Mouse (Mus musculus): ENCODE data around the gene Gm20388. TPM values are rescaled to one million over a fixed set of nuclear protein-coding genes. Genes with fewer than 3 reads are reported as not detected.

Gene Gm20388
- polyA plus RNA-seq, 2 experiments, result 8.5 TPM; not detected in 1

DNA sequence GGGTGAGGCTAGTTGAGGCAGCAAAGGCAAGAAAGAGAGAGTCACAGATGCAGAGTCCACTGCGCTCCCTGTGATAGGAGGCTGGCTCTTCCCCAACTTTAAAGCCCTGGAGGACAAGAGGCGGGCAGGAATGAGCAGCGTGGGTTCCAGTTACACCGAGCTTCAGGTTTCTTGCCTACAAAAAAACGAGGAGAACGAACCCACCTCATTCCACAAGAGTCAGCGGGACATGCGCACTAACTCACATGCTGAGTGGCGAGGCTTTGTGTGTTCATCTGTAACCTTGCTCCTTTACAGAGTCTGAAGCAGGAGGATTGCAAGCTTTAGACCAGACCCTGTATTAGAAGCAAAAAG lies 2748.1 kb downstream of the Gm20388 start:
- H3K27me3 ChIP-seq (ENCODE audit: control insufficient read depth, insufficient read depth, low read length), result no peaks in the 10 kb centered on the region
- no peak for ATAC-seq (ENCODE audit: insufficient read depth)
- no peak for DNase-seq (ENCODE audit: low read depth in 3 of 3, low spot score in 3 of 3)
- no peaks in the 10 kb centered on the region for H3K4me1 ChIP-seq (replicated peaks; ENCODE audit: control insufficient read depth in 2 of 2, insufficient read depth in 2 of 2, low read length in 1 of 2)
- 84% methylated on average over 9 of the region's 9 CpGs for WGBS (ENCODE audit: insufficient replicate concordance)
- TF ChIP-seq CTCF (IDR thresholded peaks at IDR 0.05; ENCODE audit: low read depth), result no peak
- no peak for TF ChIP-seq EP300 (IDR thresholded peaks at IDR 0.05; ENCODE audit: low read depth)
- H3K9ac ChIP-seq (replicated peaks), result no peak overlapping the region
- H3K9me3 ChIP-seq (ENCODE audit: control insufficient read depth, low read length), result no peaks in the 10 kb centered on the region
- no peak overlapping the region for H3K4me2 ChIP-seq (ENCODE audit: low read depth)
- no peak overlapping the region for H3K27ac ChIP-seq
- no peaks in the 10 kb centered on the region for H3K36me3 ChIP-seq (replicated peaks; ENCODE audit: control insufficient read depth, insufficient read depth, low read depth)
- no peak overlapping the region for H3K4me3 ChIP-seq (ENCODE audit: insufficient read depth in 1 of 2, low read depth in 2 of 2, low read length in 2 of 2)

GRCm38 (mm10) chr8:122660022-122660421 lies 2749.4 kb downstream of the Gm20388 start:
- Histone ChIP-seq H3K9me3 (ENCODE audit: control insufficient read depth, low read length) (no peaks in the 10 kb centered on the region), H3K9ac (replicated peaks) (no peak overlapping the region), H3K4me1 (replicated peaks; ENCODE audit: control insufficient read depth in 2 of 2, insufficient read depth in 2 of 2, low read length in 1 of 2) (peaks cover 0 to 3% of the 10 kb centered on the region in 2 experiments; a peak in 2 of 4 replicates), H3K27ac (no peak overlapping the region), H3K27me3 (ENCODE audit: control insufficient read depth, insufficient read depth, low read length) (no peaks in the 10 kb centered on the region), H3K4me3 (ENCODE audit: insufficient read depth in 1 of 2, low read depth in 2 of 2, low read length in 2 of 2) (no peak overlapping the region), H3K4me2 (ENCODE audit: low read depth) (no peak overlapping the region), H3K36me3 (replicated peaks; ENCODE audit: control insufficient read depth, insufficient read depth, low read depth) (no peaks in the 10 kb centered on the region)
- DNase-seq (ENCODE audit: low read depth in 3 of 3, low spot score in 3 of 3) (no peak), ATAC-seq (ENCODE audit: insufficient read depth) (no peak)
- WGBS (ENCODE audit: insufficient replicate concordance), result 39% methylated on average over 2 of the region's 2 CpGs
- TF ChIP-seq CTCF (IDR thresholded peaks at IDR 0.05; ENCODE audit: low read depth) (peak; percentile 93), EP300 (IDR thresholded peaks at IDR 0.05; ENCODE audit: low read depth) (no peak)

DNA sequence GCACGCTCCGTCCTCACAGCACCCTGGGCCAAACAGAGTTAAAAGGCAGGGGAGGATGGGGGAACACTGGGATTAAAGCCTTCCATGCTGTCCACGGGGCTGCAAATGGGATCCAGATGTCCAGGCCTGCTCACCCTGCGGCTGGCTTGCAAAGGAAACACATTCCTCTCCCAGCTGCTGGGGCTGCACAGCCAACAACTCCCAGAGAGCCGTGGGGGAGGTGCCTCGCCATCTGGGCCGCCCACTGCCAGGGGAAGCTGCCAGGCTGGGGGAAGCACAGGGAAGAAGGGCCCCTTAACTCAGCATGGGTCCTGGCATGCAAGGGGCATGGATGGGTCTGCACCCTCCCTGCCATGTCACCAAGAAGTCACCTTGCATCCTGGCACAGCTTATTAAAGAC lies 2750.5 kb downstream of the Gm20388 start:
- Histone ChIP-seq H3K9ac (replicated peaks) (no peak overlapping the region), H3K4me3 (ENCODE audit: insufficient read depth in 1 of 2, low read depth in 2 of 2, low read length in 2 of 2) (no peak overlapping the region), H3K4me2 (ENCODE audit: low read depth) (no peak overlapping the region), H3K9me3 (ENCODE audit: control insufficient read depth, low read length) (no peaks in the 10 kb centered on the region), H3K27ac (no peak overlapping the region), H3K36me3 (replicated peaks; ENCODE audit: control insufficient read depth, insufficient read depth, low read depth) (no peaks in the 10 kb centered on the region), H3K4me1 (replicated peaks; ENCODE audit: control insufficient read depth in 2 of 2, insufficient read depth in 2 of 2, low read length in 1 of 2) (peaks cover 5 to 9% of the 10 kb centered on the region in 2 experiments), H3K27me3 (ENCODE audit: control insufficient read depth, insufficient read depth, low read length) (no peaks in the 10 kb centered on the region)
- ATAC-seq (ENCODE audit: insufficient read depth) (no peak), DNase-seq (ENCODE audit: low read depth in 3 of 3, low spot score in 3 of 3) (no peak)
- WGBS (ENCODE audit: insufficient replicate concordance), result 75% methylated on average over 7 of the region's 7 CpGs
- TF ChIP-seq EP300 (IDR thresholded peaks at IDR 0.05; ENCODE audit: low read depth), result no peak
- TF ChIP-seq CTCF (IDR thresholded peaks at IDR 0.05; ENCODE audit: low read depth), result no peak

GRCm38 (mm10) chr8:122661894-122662293 lies 2751.3 kb downstream of the Gm20388 start:
- 78% methylated on average over 2 of the region's 2 CpGs for WGBS (ENCODE audit: insufficient replicate concordance)
- no peaks in the 10 kb centered on the region for H3K36me3 ChIP-seq (replicated peaks; ENCODE audit: control insufficient read depth, insufficient read depth, low read depth)
- H3K4me3 ChIP-seq (ENCODE audit: insufficient read depth in 1 of 2, low read depth in 2 of 2, low read length in 2 of 2), result no peak overlapping the region
- TF ChIP-seq EP300 (IDR thresholded peaks at IDR 0.05; ENCODE audit: low read depth) (no peak), CTCF (IDR thresholded peaks at IDR 0.05; ENCODE audit: low read depth) (no peak)
- no peak overlapping the region for H3K27ac ChIP-seq
- H3K27me3 ChIP-seq (ENCODE audit: control insufficient read depth, insufficient read depth, low read length), result no peaks in the 10 kb centered on the region
- DNase-seq (ENCODE audit: low read depth in 3 of 3, low spot score in 3 of 3) (no peak), ATAC-seq (ENCODE audit: insufficient read depth) (no peak)
- H3K9ac ChIP-seq (replicated peaks), result no peak overlapping the region
- H3K4me1 ChIP-seq (replicated peaks; ENCODE audit: control insufficient read depth in 2 of 2, insufficient read depth in 2 of 2, low read length in 1 of 2), result peaks cover 13 to 16% of the 10 kb centered on the region in 2 experiments
- no peaks in the 10 kb centered on the region for H3K9me3 ChIP-seq (ENCODE audit: control insufficient read depth, low read length)
- H3K4me2 ChIP-seq (ENCODE audit: low read depth), result no peak overlapping the region

- H3K4me2 ChIP-seq (ENCODE audit: low read depth), result no peak overlapping the region
- TF ChIP-seq EP300 (IDR thresholded peaks at IDR 0.05; ENCODE audit: low read depth), result no peak
- no peak for TF ChIP-seq CTCF (IDR thresholded peaks at IDR 0.05; ENCODE audit: low read depth)
Measured at GRCm38 (mm10) chr8:122663106-122663505, 2752.5 kb downstream of the Gm20388 start.

More at GRCm38 (mm10) chr8:122663106-122663505, 2752.5 kb downstream of the Gm20388 start:
- WGBS (ENCODE audit: insufficient replicate concordance), result 60% methylated on average over 3 of the region's 3 CpGs
- Histone ChIP-seq H3K27me3 (ENCODE audit: control insufficient read depth, insufficient read depth, low read length) (no peaks in the 10 kb centered on the region), H3K9me3 (ENCODE audit: control insufficient read depth, low read length) (no peaks in the 10 kb centered on the region), H3K27ac (no peak overlapping the region), H3K9ac (replicated peaks) (no peak overlapping the region), H3K4me1 (replicated peaks; ENCODE audit: control insufficient read depth in 2 of 2, insufficient read depth in 2 of 2, low read length in 1 of 2) (peaks cover 20 to 26% of the 10 kb centered on the region in 2 experiments), H3K4me3 (ENCODE audit: insufficient read depth in 1 of 2, low read depth in 2 of 2, low read length in 2 of 2) (no peak overlapping the region), H3K36me3 (replicated peaks; ENCODE audit: control insufficient read depth, insufficient read depth, low read depth) (no peaks in the 10 kb centered on the region)
- DNase-seq (ENCODE audit: low read depth in 3 of 3, low spot score in 3 of 3) (no peak), ATAC-seq (ENCODE audit: insufficient read depth) (no peak)

Data from liver, embryonic 14.5 days (tissue).